Mouse (Mus musculus): ENCODE data around the gene Krtap3-2.

- TF ChIP-seq CTCF (IDR thresholded peaks at IDR 0.05; ENCODE audit: low read depth, low read length): no peak
- no peak for TF ChIP-seq GATA1 (IDR thresholded peaks at IDR 0.05; ENCODE audit: borderline replicate concordance, low read length)
- TF ChIP-seq TAL1 (conservative IDR thresholded peaks at IDR 0.05; ENCODE audit: low read depth, low read length): no peak
- no peak for TF ChIP-seq POLR2AphosphoS5 (IDR thresholded peaks at IDR 0.05; ENCODE audit: insufficient replicate concordance, low read depth, low read length)
- TF ChIP-seq GATA2 (IDR thresholded peaks at IDR 0.05; ENCODE audit: borderline replicate concordance, low read depth, low read length): no peak
Measured at GRCm38 (mm10) chr11:99566530-99566929, 9.9 kb upstream of the Krtap3-2 start, which contains the start of gene Krtap3-1.

Measured in G1E (cell line).